Mouse (Mus musculus) c-Kit-positive CD71-positive TER-119-negative erythroid progenitor cells, embryonic 14.5 days (primary cell): ENCODE results near the gene Relb.

Experiments
- DNase-seq: peaks from one replicate; pipeline ENCODE4 v3.0.0-alpha.2; 2013; ENCODE audit warnings: low read depth

Relb gene

GRCm38 (mm10) chr7:19580634-19581033, 48.6 kb downstream of the Relb start:
- DNase-seq = no peak

GRCm38 (mm10) chr7:19579751-19580150, 49.5 kb downstream of the Relb start:
- DNase-seq = no peak

- DNase-seq = no peak
Measured at GRCm38 (mm10) chr7:19578436-19578835, 50.8 kb downstream of the Relb start.

GRCm38 (mm10) chr7:19577877-19578414, 51.3 kb downstream of the Relb start:
- no peak for DNase-seq

- DNase-seq = no peak
Measured at GRCm38 (mm10) chr7:19577141-19577852, 51.9 kb downstream of the Relb start, which contains the start of the genes Zfp296 and Gemin7. Gene Zfp296 (plus strand): TSS chr7:19577287. Gene Gemin7 (minus strand): TSS chr7:19577595.

- DNase-seq = no peak
Measured at GRCm38 (mm10) chr7:19575559-19575958, 53.7 kb downstream of the Relb start.

- no peak for DNase-seq
Measured at GRCm38 (mm10) chr7:19573776-19574140, 55.5 kb downstream of the Relb start.

GRCm38 (mm10) chr7:19572926-19573775, 56.1 kb downstream of the Relb start:
- peak; percentile 72 for DNase-seq

- DNase-seq = no peak
Measured at GRCm38 (mm10) chr7:19569647-19570046, 59.6 kb downstream of the Relb start.

GRCm38 (mm10) chr7:19567426-19567825, 61.8 kb downstream of the Relb start:
- no peak for DNase-seq

- no peak for DNase-seq
Measured at GRCm38 (mm10) chr7:19565803-19566202, 63.4 kb downstream of the Relb start.

- DNase-seq = no peak
Measured at GRCm38 (mm10) chr7:19564455-19564854, 64.8 kb downstream of the Relb start.

- peak; percentile 83 for DNase-seq
Measured at GRCm38 (mm10) chr7:19563884-19564283, 65.4 kb downstream of the Relb start.

GRCm38 (mm10) chr7:19562643-19563410, 66.4 kb downstream of the Relb start, which contains the start of gene Ppp1r37:
Gene Ppp1r37 (minus strand): TSS chr7:19563076.
- no peak for DNase-seq

- peak; percentile 90 for DNase-seq
Measured at GRCm38 (mm10) chr7:19561765-19562642, 67.2 kb downstream of the Relb start.

- DNase-seq = no peak
Measured at GRCm38 (mm10) chr7:19561431-19561764, 67.8 kb downstream of the Relb start.

GRCm38 (mm10) chr7:19560491-19561260, 68.6 kb downstream of the Relb start:
- no peak for DNase-seq

GRCm38 (mm10) chr7:19558965-19559364, 70.3 kb downstream of the Relb start:
- no peak for DNase-seq

GRCm38 (mm10) chr7:19557982-19558900, 71.0 kb downstream of the Relb start:
- DNase-seq = no peak
